In genomic region chr2:168424277-168425099, GRCm38 (mm10) we compare ENCODE assay signal across 12 mouse cellular contexts.
DNase-seq lines count a peak whose midpoint lies in the region; ATAC-seq and TF ChIP-seq lines count a peak whose summit lies in the region.
"Had no signal": no experiment of that assay in that cellular context is flagged by ENCODE, and none has a peak within 500 bp of the region (broad histone marks: within the 10 kb centered on the region; RNA-seq: fewer than 3 reads in every experiment).

No protein-coding gene starts in this region.

- no peak for TF ChIP-seq EP300 in lung, postnatal 0 days (IDR thresholded peaks at IDR 0.05)

- H3K36me3 ChIP-seq in lung, postnatal 0 days (ENCODE audit: insufficient read depth, low read length), result no peaks in the 10 kb centered on the region
- H3K36me3 ChIP-seq in embryonic facial prominence, embryonic 13.5 days, result no peaks in the 10 kb centered on the region
- H3K36me3 ChIP-seq in neural tube, embryonic 13.5 days, result no peaks in the 10 kb centered on the region
- H3K36me3 ChIP-seq: limb, embryonic 13.5 days; stomach, embryonic 15.5 days had no signal

- DNase-seq in frontal cortex, adult 2 months (ENCODE audit: extremely low spot score in 1 of 2, low spot score in 1 of 2), result peak; percentile 32 to 57
- no peak for DNase-seq in frontal cortex, postnatal 25 days (ENCODE audit: low spot score in 2 of 2)
- peak; percentile 6 for DNase-seq in lung, postnatal 0 days (ENCODE audit: low spot score)
- DNase-seq in lung, adult 18-20 months, result no peak
- DNase-seq in gastrocnemius, adult 18-20 months (ENCODE audit: low spot score), result no peak
- DNase-seq in thymus, postnatal 4 days, result no peak

- no peaks in the 10 kb centered on the region for H3K4me1 ChIP-seq in lung, postnatal 0 days (ENCODE audit: insufficient read depth, low read depth, low read length)
- peaks cover 33% of the 10 kb centered on the region for H3K4me1 ChIP-seq in embryonic facial prominence, embryonic 13.5 days
- H3K4me1 ChIP-seq in neural tube, embryonic 13.5 days (replicated peaks), result peaks cover 7% of the 10 kb centered on the region; the same call in 1 of the 2 replicates
- H3K4me1 ChIP-seq: megakaryocyte, embryonic 14.5 days had no signal

- H3K27me3 ChIP-seq in lung, postnatal 0 days (replicated peaks; ENCODE audit: insufficient read depth, low read length), result no peaks in the 10 kb centered on the region
- H3K27me3 ChIP-seq in embryonic facial prominence, embryonic 13.5 days, result no peaks in the 10 kb centered on the region
- no peaks in the 10 kb centered on the region for H3K27me3 ChIP-seq in neural tube, embryonic 13.5 days
- H3K27me3 ChIP-seq: limb, embryonic 13.5 days; stomach, embryonic 15.5 days had no signal

- ATAC-seq in lung, postnatal 0 days, result peak; percentile 48
- no peak for ATAC-seq in embryonic facial prominence, embryonic 13.5 days (ENCODE audit: insufficient number of reproducible peaks, insufficient read depth, low FRiP score, low TSS enrichment, low read depth)
- ATAC-seq in neural tube, embryonic 13.5 days (ENCODE audit: low read depth), result no peak
- ATAC-seq: forebrain, embryonic 16.5 days had no signal

- no peak overlapping the region for H3K9ac ChIP-seq in lung, postnatal 0 days (replicated peaks; ENCODE audit: low read depth)
- no peak overlapping the region for H3K9ac ChIP-seq in embryonic facial prominence, embryonic 13.5 days
- no peak overlapping the region for H3K9ac ChIP-seq in neural tube, embryonic 13.5 days
- H3K9ac ChIP-seq: limb, embryonic 13.5 days; stomach, embryonic 15.5 days had no signal

- H3K4me3 ChIP-seq in lung, postnatal 0 days (ENCODE audit: low read depth, low read length), result no peak overlapping the region
- H3K4me3 ChIP-seq in embryonic facial prominence, embryonic 13.5 days, result no peak overlapping the region
- no peak overlapping the region for H3K4me3 ChIP-seq in neural tube, embryonic 13.5 days
- H3K4me3 ChIP-seq: limb, embryonic 13.5 days; megakaryocyte, embryonic 14.5 days; stomach, embryonic 15.5 days had no signal

- no peak overlapping the region for H3K27ac ChIP-seq in lung, postnatal 0 days (ENCODE audit: low read length)
- 0 out of 2 replicates have a peak overlapping the region, but pooled peaks have one; percentile 44 for H3K27ac ChIP-seq in embryonic facial prominence, embryonic 13.5 days
- peak overlapping the region; percentile 9; the same call in 1 of the 2 replicates for H3K27ac ChIP-seq in neural tube, embryonic 13.5 days (replicated peaks)
- H3K27ac ChIP-seq: limb, embryonic 13.5 days; stomach, embryonic 15.5 days had no signal

- WGBS in lung, postnatal 0 days, result 58% methylated on average over 20 of the region's 20 CpGs
- 43% methylated on average over 20 of the region's 20 CpGs for WGBS in embryonic facial prominence, embryonic 13.5 days
- 64% methylated on average over 20 of the region's 20 CpGs for WGBS in neural tube, embryonic 13.5 days

- H3K9me3 ChIP-seq in lung, postnatal 0 days (ENCODE audit: low read length), result no peaks in the 10 kb centered on the region
- peaks cover 3% of the 10 kb centered on the region; the same call in 1 of the 2 replicates for H3K9me3 ChIP-seq in embryonic facial prominence, embryonic 13.5 days
- H3K9me3 ChIP-seq in neural tube, embryonic 13.5 days, result no peaks in the 10 kb centered on the region
- H3K9me3 ChIP-seq: limb, embryonic 13.5 days; stomach, embryonic 15.5 days had no signal

- TF ChIP-seq CTCF in lung, postnatal 0 days (IDR thresholded peaks at IDR 0.05), result no peak

- H3K4me2 ChIP-seq in lung, postnatal 0 days (replicated peaks; ENCODE audit: low read depth, low read length), result no peak overlapping the region
- 0 out of 2 replicates have a peak overlapping the region, but pooled peaks have one; percentile 5 for H3K4me2 ChIP-seq in embryonic facial prominence, embryonic 13.5 days
- H3K4me2 ChIP-seq in neural tube, embryonic 13.5 days, result no peak overlapping the region
- H3K4me2 ChIP-seq: limb, embryonic 13.5 days; stomach, embryonic 15.5 days had no signal

Comparison
In these comparisons a context has a peak if more than half of its experiments do, and no peak if none do; other contexts are left out.
1. DNase-seq: peak in frontal cortex, adult 2 months (2 of 2) and lung, postnatal 0 days (single experiment); none in frontal cortex, postnatal 25 days (0 of 2), lung, adult 18-20 months (0 of 2), gastrocnemius, adult 18-20 months (single experiment) and thymus, postnatal 4 days (single experiment).